Mouse (Mus musculus) liver, embryonic 15.5 days (tissue): ENCODE measurements at regions not wholly inside any gene's neighbourhood (a gene's known extent, or its start where the extent isn't known, plus 50 kb on each side); places are given as distances from the start of the nearest gene placed in this dataset.

Experiments
- ATAC-seq: fragments of 200-750 bp; cut with Nextera tagmentation; 2 replicates; pipeline ENCODE4 v1.8.0; 2017; ENCODE audit warnings: moderate number of reproducible peaks, mild to moderate bottlenecking, moderate library complexity; ENCODE audit not compliant: insufficient read depth
- H3K27ac ChIP-seq: fragments of 300-500 bp; sonication (generic); replicated peaks from 2 replicates; pipeline ENCODE4 v1.5.1; 2015; ENCODE audit warnings: mild to moderate bottlenecking, inconsistent platforms
- H3K27me3 ChIP-seq: fragments of 300-500 bp; sonication (generic); 2 replicates; pipeline ENCODE4 v1.6.1; 2015; ENCODE audit warnings: mild to moderate bottlenecking, inconsistent platforms
- H3K36me3 ChIP-seq: fragments of 300-500 bp; sonication (generic); replicated peaks from 2 replicates; pipeline ENCODE4 v1.6.1; 2015; ENCODE audit warnings: moderate library complexity, mild to moderate bottlenecking, inconsistent platforms
- H3K4me1 ChIP-seq: fragments of 300-500 bp; sonication (generic); replicated peaks from 2 replicates; pipeline ENCODE4 v1.6.1; 2015; ENCODE audit warnings: inconsistent platforms
- H3K4me2 ChIP-seq: fragments of 300-500 bp; sonication (generic); 2 replicates; pipeline ENCODE4 v1.6.1; 2015; ENCODE audit warnings: moderate library complexity, mild to moderate bottlenecking, inconsistent platforms
- H3K4me3 ChIP-seq: fragments of 300-500 bp; sonication (generic); replicated peaks from 2 replicates; pipeline ENCODE4 v1.5.1; 2015; ENCODE audit warnings: mild to moderate bottlenecking, inconsistent platforms
- H3K9ac ChIP-seq: fragments of 300-500 bp; sonication (generic); 2 replicates; pipeline ENCODE4 v1.6.1; 2015; ENCODE audit warnings: moderate library complexity, mild to moderate bottlenecking, inconsistent platforms
- H3K9me3 ChIP-seq: fragments of 300-500 bp; sonication (generic); replicated peaks from 2 replicates; pipeline ENCODE4 v1.6.1; 2016; ENCODE audit warnings: inconsistent platforms
- WGBS: fragments of 180-500 bp; shearing (Covaris S2); methylation state at CpG from one replicate; pipeline ENCODE4 v1.1.7; 2015; ENCODE audit warnings: mixed read lengths; ENCODE audit not compliant: insufficient replicate concordance; 5-methylcytosine and 5-hydroxymethylcytosine counted together

- no peaks in the 10 kb centered on the region for H3K4me1 ChIP-seq
- no peak overlapping the region for H3K9ac ChIP-seq
- H3K9me3 ChIP-seq = no peaks in the 10 kb centered on the region
- no peaks in the 10 kb centered on the region for H3K36me3 ChIP-seq
- no peak overlapping the region for H3K27ac ChIP-seq
- H3K4me2 ChIP-seq = no peak overlapping the region
- no peak overlapping the region for H3K4me3 ChIP-seq
- ATAC-seq = no peak
- WGBS = 63% methylated on average over 9 of the region's 9 CpGs
- H3K27me3 ChIP-seq = no peaks in the 10 kb centered on the region
Observed at GRCm38 (mm10) chr13:97651761-97652160, 108.7 kb downstream of the Gm10260 start.

GRCm38 (mm10) chr13:97651176-97651575, 109.3 kb downstream of the Gm10260 start:
- H3K27me3 ChIP-seq = 0 out of 2 replicates have a peak, but pooled peaks cover 4% of the 10 kb centered on the region
- no peak overlapping the region for H3K9ac ChIP-seq
- no peaks in the 10 kb centered on the region for H3K9me3 ChIP-seq
- H3K4me3 ChIP-seq = no peak overlapping the region
- H3K27ac ChIP-seq = no peak overlapping the region
- H3K36me3 ChIP-seq = no peaks in the 10 kb centered on the region
- no peaks in the 10 kb centered on the region for H3K4me1 ChIP-seq
- 66% methylated on average over 5 of the region's 5 CpGs for WGBS
- H3K4me2 ChIP-seq = no peak overlapping the region
- ATAC-seq = no peak

DNA sequence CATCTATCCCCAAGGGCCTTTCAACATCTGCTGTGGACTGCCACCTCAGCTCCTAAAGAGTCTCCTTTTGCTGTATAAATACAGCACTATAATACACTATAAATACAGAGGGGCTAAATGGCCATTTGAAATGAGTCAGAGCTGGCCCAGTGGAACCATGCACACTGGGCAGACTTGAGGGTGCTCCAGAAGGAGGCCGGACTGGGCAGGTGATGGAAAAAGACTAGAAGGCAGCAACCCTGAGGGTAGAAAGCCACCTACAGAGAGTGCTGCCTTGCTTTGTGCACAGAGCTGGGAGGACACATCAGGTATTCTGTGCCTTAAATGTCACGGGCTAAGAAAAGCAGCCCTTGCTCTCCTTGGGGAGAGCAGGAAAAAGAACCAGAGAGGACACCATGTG, 110.2 kb downstream of the Gm10260 start:
- Histone ChIP-seq H3K4me2 (no peak overlapping the region), H3K36me3 (no peaks in the 10 kb centered on the region), H3K4me1 (no peaks in the 10 kb centered on the region), H3K9ac (no peak overlapping the region), H3K27me3 (0 out of 2 replicates have a peak, but pooled peaks cover 4% of the 10 kb centered on the region), H3K27ac (no peak overlapping the region), H3K4me3 (no peak overlapping the region), H3K9me3 (no peaks in the 10 kb centered on the region)
- ATAC-seq = no peak
- 51% methylated on average over 2 of the region's 2 CpGs for WGBS

- Histone ChIP-seq H3K27me3 (0 out of 2 replicates have a peak, but pooled peaks cover 4% of the 10 kb centered on the region), H3K9ac (no peak overlapping the region), H3K9me3 (no peaks in the 10 kb centered on the region), H3K4me2 (no peak overlapping the region), H3K36me3 (no peaks in the 10 kb centered on the region), H3K4me3 (no peak overlapping the region), H3K4me1 (no peaks in the 10 kb centered on the region), H3K27ac (no peak overlapping the region)
- 52% methylated on average over 4 of the region's 4 CpGs for WGBS
- no peak for ATAC-seq
Observed at GRCm38 (mm10) chr13:97647486-97647885, 112.9 kb downstream of the Gm10260 start.

DNA sequence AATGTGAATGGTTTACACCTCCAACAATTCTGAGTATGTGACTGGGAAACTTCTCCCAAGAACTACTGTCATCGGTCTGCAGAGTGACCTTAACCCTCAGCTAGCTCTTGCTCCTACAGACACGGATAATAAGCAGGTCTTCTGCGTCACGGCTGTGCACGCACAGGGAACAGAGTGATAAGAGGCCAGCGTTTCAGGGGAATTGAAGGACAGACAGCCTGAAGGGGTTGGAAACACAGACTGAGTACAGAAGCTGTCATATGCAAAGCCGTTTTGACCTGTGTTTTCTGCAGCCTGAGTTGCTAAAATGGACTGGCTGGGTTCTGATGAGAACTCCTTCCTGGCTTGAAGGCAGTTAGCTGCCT, 114.4 kb downstream of the Gm10260 start:
- H3K4me2 ChIP-seq = no peak overlapping the region
- H3K36me3 ChIP-seq = no peaks in the 10 kb centered on the region
- no peaks in the 10 kb centered on the region for H3K4me1 ChIP-seq
- 0 out of 2 replicates have a peak, but pooled peaks cover 4% of the 10 kb centered on the region for H3K27me3 ChIP-seq
- H3K9me3 ChIP-seq = no peaks in the 10 kb centered on the region
- H3K27ac ChIP-seq = no peak overlapping the region
- WGBS = 59% methylated on average over 7 of the region's 7 CpGs
- ATAC-seq = no peak
- no peak overlapping the region for H3K9ac ChIP-seq
- no peak overlapping the region for H3K4me3 ChIP-seq

- no peak overlapping the region for H3K9ac ChIP-seq
Observed at GRCm38 (mm10) chr13:97645107-97646020, 115.1 kb downstream of the Gm10260 start.

DNA sequence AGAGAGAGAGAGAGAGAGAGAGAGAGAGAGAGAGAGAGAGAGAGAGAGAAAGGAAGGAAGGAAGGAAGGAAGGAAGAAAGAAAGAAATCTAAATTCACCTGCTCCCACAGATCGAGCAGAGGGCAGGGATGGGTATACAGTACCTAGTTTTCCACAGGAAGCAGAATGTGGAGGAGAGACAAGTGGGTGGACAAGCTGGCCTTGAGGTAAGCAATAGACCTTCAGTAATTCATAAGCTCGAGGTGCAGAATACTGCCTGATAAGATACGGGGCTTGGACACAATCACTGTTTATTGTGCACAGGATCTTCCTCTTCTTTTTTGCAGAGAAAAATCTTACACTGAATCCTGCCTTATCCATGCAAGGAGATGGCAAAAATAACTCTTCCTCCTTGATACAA, 120.2 kb downstream of the Gm10260 start:
- no peaks in the 10 kb centered on the region for H3K9me3 ChIP-seq
- H3K4me3 ChIP-seq = no peak overlapping the region
- no peak overlapping the region for H3K9ac ChIP-seq
- 34% methylated on average over 3 of the region's 3 CpGs for WGBS
- H3K4me1 ChIP-seq = no peaks in the 10 kb centered on the region
- no peak for ATAC-seq
- no peaks in the 10 kb centered on the region for H3K27me3 ChIP-seq
- H3K27ac ChIP-seq = no peak overlapping the region
- no peak overlapping the region for H3K4me2 ChIP-seq
- H3K36me3 ChIP-seq = no peaks in the 10 kb centered on the region

More at GRCm38 (mm10) chr13:97645107-97646020, 115.1 kb downstream of the Gm10260 start:
- no peaks in the 10 kb centered on the region for H3K36me3 ChIP-seq
- WGBS = 41% methylated on average over 15 of the region's 15 CpGs
- H3K9me3 ChIP-seq = no peaks in the 10 kb centered on the region
- no peak overlapping the region for H3K27ac ChIP-seq
- H3K4me1 ChIP-seq = no peaks in the 10 kb centered on the region
- H3K4me3 ChIP-seq = no peak overlapping the region
- no peak overlapping the region for H3K4me2 ChIP-seq
- no peak for ATAC-seq
- H3K27me3 ChIP-seq = 0 out of 2 replicates have a peak, but pooled peaks cover 4% of the 10 kb centered on the region

GRCm38 (mm10) chr13:97639656-97640055, 120.8 kb downstream of the Gm10260 start:
- no peaks in the 10 kb centered on the region for H3K27me3 ChIP-seq
- H3K36me3 ChIP-seq = no peaks in the 10 kb centered on the region
- no peak overlapping the region for H3K4me3 ChIP-seq
- ATAC-seq = no peak
- H3K4me1 ChIP-seq = no peaks in the 10 kb centered on the region
- no peak overlapping the region for H3K4me2 ChIP-seq
- no peak overlapping the region for H3K27ac ChIP-seq
- WGBS = 37% methylated on average over 3 of the region's 3 CpGs
- H3K9me3 ChIP-seq = no peaks in the 10 kb centered on the region
- H3K9ac ChIP-seq = no peak overlapping the region

DNA sequence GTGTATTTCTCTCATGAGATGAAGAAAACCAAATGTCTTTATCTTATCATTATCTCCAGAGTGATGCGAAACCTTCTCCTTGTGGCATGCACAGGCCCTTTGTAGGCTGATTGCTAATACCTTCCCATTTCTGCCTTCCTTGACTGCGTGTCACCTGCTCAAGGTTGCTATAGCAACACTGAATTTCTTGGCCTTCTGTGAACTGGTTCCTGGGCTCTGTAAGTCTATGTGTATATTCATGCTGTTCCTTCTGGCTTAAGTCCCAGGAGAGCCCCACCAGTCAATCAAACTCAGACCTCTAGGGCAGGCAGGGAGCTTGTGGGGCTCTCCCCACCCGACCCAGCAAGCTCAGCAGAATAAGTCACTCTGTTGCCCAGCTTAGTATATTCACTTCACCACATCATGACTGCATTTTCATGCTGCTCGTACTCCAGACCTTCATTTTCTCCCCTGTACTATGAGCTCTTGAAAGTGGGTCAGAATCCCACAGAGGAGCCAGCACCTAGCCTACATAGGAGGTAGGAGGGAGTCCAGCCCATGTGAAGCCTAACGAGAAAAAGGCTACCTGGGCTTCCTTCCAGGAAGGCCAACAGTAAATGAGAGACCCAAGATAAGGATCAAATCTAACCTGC, 121.9 kb downstream of the Gm10260 start:
- ATAC-seq = no peak
- Histone ChIP-seq H3K4me3 (no peak overlapping the region), H3K4me2 (no peak overlapping the region), H3K9ac (no peak overlapping the region), H3K27me3 (no peaks in the 10 kb centered on the region), H3K4me1 (no peaks in the 10 kb centered on the region), H3K36me3 (no peaks in the 10 kb centered on the region), H3K9me3 (no peaks in the 10 kb centered on the region), H3K27ac (no peak overlapping the region)
- 56% methylated on average over 5 of the region's 5 CpGs for WGBS

- Histone ChIP-seq H3K9me3 (no peaks in the 10 kb centered on the region), H3K4me2 (no peak overlapping the region), H3K27me3 (no peaks in the 10 kb centered on the region), H3K4me1 (no peaks in the 10 kb centered on the region), H3K27ac (no peak overlapping the region), H3K4me3 (no peak overlapping the region), H3K9ac (no peak overlapping the region), H3K36me3 (no peaks in the 10 kb centered on the region)
- no peak for ATAC-seq
- WGBS = 60% methylated on average over 6 of the region's 6 CpGs
Observed at GRCm38 (mm10) chr13:97637506-97637905, 122.9 kb downstream of the Gm10260 start.

GRCm38 (mm10) chr13:97634041-97634788, 126.2 kb downstream of the Gm10260 start:
- no peaks in the 10 kb centered on the region for H3K4me1 ChIP-seq
- H3K4me2 ChIP-seq = no peak overlapping the region
- no peak overlapping the region for H3K9ac ChIP-seq
- no peaks in the 10 kb centered on the region for H3K36me3 ChIP-seq
- ATAC-seq = no peak
- no peak overlapping the region for H3K4me3 ChIP-seq
- H3K9me3 ChIP-seq = no peaks in the 10 kb centered on the region
- H3K27me3 ChIP-seq = 0 out of 2 replicates have a peak, but pooled peaks cover 5% of the 10 kb centered on the region
- WGBS = 63% methylated on average over 8 of the region's 8 CpGs
- no peak overlapping the region for H3K27ac ChIP-seq
